Mouse (Mus musculus) midbrain, embryonic 12.5 days (tissue): ENCODE results near the gene Recql5. TPM values are rescaled to one million over a fixed set of nuclear protein-coding genes. Genes with fewer than 3 reads are reported as not detected.

ENCODE experiments used
- ATAC-seq: fragments of 200-750 bp; cut with Nextera tagmentation; 2 replicates; pipeline ENCODE4 v1.8.0; 2017; ENCODE audit warnings: low read depth, moderate TSS enrichment, moderate library complexity; ENCODE audit not compliant: low FRiP score
- H3K27ac ChIP-seq: fragments of 300-500 bp; sonication (generic); replicated peaks from 2 replicates; pipeline ENCODE4 v1.5.1; 2016; ENCODE audit warnings: mild to moderate bottlenecking
- H3K27me3 ChIP-seq: fragments of 300-500 bp; sonication (generic); 2 replicates; pipeline ENCODE4 v1.6.1; 2016; ENCODE audit warnings: mild to moderate bottlenecking
- H3K36me3 ChIP-seq: fragments of 300-500 bp; sonication (generic); 2 replicates; pipeline ENCODE4 v1.6.1; 2016
- H3K4me1 ChIP-seq: fragments of 300-500 bp; sonication (generic); 2 replicates; pipeline ENCODE4 v1.6.1; 2016
- H3K4me2 ChIP-seq: fragments of 300-500 bp; sonication (generic); replicated peaks from 2 replicates; pipeline ENCODE4 v1.6.1; 2016; ENCODE audit warnings: mild to moderate bottlenecking, moderate library complexity
- H3K4me3 ChIP-seq: fragments of 300-500 bp; sonication (generic); 2 replicates; pipeline ENCODE4 v1.5.1; 2016; ENCODE audit warnings: mild to moderate bottlenecking
- H3K9ac ChIP-seq: fragments of 300-500 bp; sonication (generic); replicated peaks from 2 replicates; pipeline ENCODE4 v1.6.1; 2016; ENCODE audit warnings: mild to moderate bottlenecking, moderate library complexity
- H3K9me3 ChIP-seq: fragments of 300-500 bp; sonication (generic); 2 replicates; pipeline ENCODE4 v1.6.1; 2016; ENCODE audit warnings: mild to moderate bottlenecking
- WGBS: fragments of 180-500 bp; shearing (Covaris S2); methylation state at CpG from one replicate; pipeline ENCODE4 v1.1.7; 2016; 5-methylcytosine and 5-hydroxymethylcytosine counted together
- polyA plus RNA-seq: library from polyadenylated mRNA; unstranded; fragments of >200 nt; fragmentation: Nextera tagmentation; extraction: Ambion mirVana; gene quantifications from 2 replicates; pipeline ENCODE4 v1.2.1, GENCODE M21; 2016

Gene Recql5
- polyA plus RNA-seq, 1 experiment from 2014 or later = 29.9 TPM

- no peak overlapping the region for H3K4me3 ChIP-seq
- ATAC-seq = no peak
- H3K36me3 ChIP-seq = peaks cover 46% of the 10 kb centered on the region
- no peaks in the 10 kb centered on the region for H3K27me3 ChIP-seq
- H3K27ac ChIP-seq = no peak overlapping the region
- peaks cover 5% of the 10 kb centered on the region for H3K4me1 ChIP-seq
- 79% methylated on average over 14 of the region's 14 CpGs for WGBS
- H3K9ac ChIP-seq = no peak overlapping the region
- H3K9me3 ChIP-seq = no peaks in the 10 kb centered on the region
- no peak overlapping the region for H3K4me2 ChIP-seq
Measured at GRCm38 (mm10) chr11:115894755-115895520, 38.3 kb downstream of the Recql5 start.

- WGBS = 90% methylated on average over 9 of the region's 9 CpGs
- ATAC-seq = no peak
- no peaks in the 10 kb centered on the region for H3K27me3 ChIP-seq
Measured at GRCm38 (mm10) chr11:115893071-115893470, 40.2 kb downstream of the Recql5 start.

GRCm38 (mm10) chr11:115892213-115892612, 41.1 kb downstream of the Recql5 start:
- 60% methylated on average over 6 of the region's 6 CpGs for WGBS
- Histone ChIP-seq H3K27me3 (no peaks in the 10 kb centered on the region), H3K27ac (no peak overlapping the region), H3K36me3 (peaks cover 46% of the 10 kb centered on the region), H3K4me3 (no peak overlapping the region), H3K4me1 (no peaks in the 10 kb centered on the region), H3K9ac (no peak overlapping the region), H3K9me3 (no peaks in the 10 kb centered on the region), H3K4me2 (no peak overlapping the region)
- ATAC-seq = no peak

More at GRCm38 (mm10) chr11:115893071-115893470, 40.2 kb downstream of the Recql5 start:
- H3K4me2 ChIP-seq = no peak overlapping the region
- peaks cover 46% of the 10 kb centered on the region for H3K36me3 ChIP-seq
- H3K27ac ChIP-seq = no peak overlapping the region
- H3K9me3 ChIP-seq = no peaks in the 10 kb centered on the region
- no peaks in the 10 kb centered on the region for H3K4me1 ChIP-seq
- H3K4me3 ChIP-seq = no peak overlapping the region
- no peak overlapping the region for H3K9ac ChIP-seq

GRCm38 (mm10) chr11:115889159-115889558, 44.1 kb downstream of the Recql5 start:
- 79% methylated on average over 6 of the region's 6 CpGs for WGBS
- peaks cover 20% of the 10 kb centered on the region for H3K36me3 ChIP-seq
- no peak for ATAC-seq

GRCm38 (mm10) chr11:115888020-115888419, 45.3 kb downstream of the Recql5 start:
- Histone ChIP-seq H3K27me3 (peaks cover 15% of the 10 kb centered on the region), H3K36me3 (peaks cover 9% of the 10 kb centered on the region), H3K9me3 (no peaks in the 10 kb centered on the region), H3K9ac (no peak overlapping the region), H3K4me1 (no peaks in the 10 kb centered on the region), H3K4me3 (no peak overlapping the region), H3K4me2 (no peak overlapping the region), H3K27ac (no peak overlapping the region)
- WGBS = 90% methylated on average over 5 of the region's 5 CpGs
- ATAC-seq = no peak

More at GRCm38 (mm10) chr11:115889159-115889558, 44.1 kb downstream of the Recql5 start:
- Histone ChIP-seq H3K4me1 (no peaks in the 10 kb centered on the region), H3K27ac (no peak overlapping the region), H3K27me3 (peaks cover 4% of the 10 kb centered on the region), H3K9ac (no peak overlapping the region), H3K9me3 (no peaks in the 10 kb centered on the region), H3K4me2 (no peak overlapping the region), H3K4me3 (no peak overlapping the region)

GRCm38 (mm10) chr11:115886446-115886845, 46.8 kb downstream of the Recql5 start:
- no peak overlapping the region for H3K4me2 ChIP-seq
- 87% methylated on average over 11 of the region's 11 CpGs for WGBS
- H3K9ac ChIP-seq = no peak overlapping the region
- H3K4me3 ChIP-seq = no peak overlapping the region
- H3K4me1 ChIP-seq = no peaks in the 10 kb centered on the region
- no peak overlapping the region for H3K27ac ChIP-seq
- peaks cover 27% of the 10 kb centered on the region for H3K27me3 ChIP-seq
- H3K9me3 ChIP-seq = no peaks in the 10 kb centered on the region
- ATAC-seq = no peak
- no peaks in the 10 kb centered on the region for H3K36me3 ChIP-seq

GRCm38 (mm10) chr11:115885281-115885680, 48.0 kb downstream of the Recql5 start:
- Histone ChIP-seq H3K27ac (no peak overlapping the region), H3K27me3 (peaks cover 27% of the 10 kb centered on the region), H3K36me3 (no peaks in the 10 kb centered on the region), H3K9me3 (no peaks in the 10 kb centered on the region), H3K9ac (no peak overlapping the region), H3K4me2 (no peak overlapping the region), H3K4me3 (no peak overlapping the region), H3K4me1 (no peaks in the 10 kb centered on the region)
- WGBS = 77% methylated on average over 11 of the region's 11 CpGs
- no peak for ATAC-seq

GRCm38 (mm10) chr11:115884361-115884760, 48.9 kb downstream of the Recql5 start:
- Histone ChIP-seq H3K4me1 (no peaks in the 10 kb centered on the region), H3K36me3 (no peaks in the 10 kb centered on the region), H3K4me2 (no peak overlapping the region), H3K27ac (no peak overlapping the region), H3K4me3 (no peak overlapping the region), H3K9ac (no peak overlapping the region), H3K9me3 (no peaks in the 10 kb centered on the region), H3K27me3 (peaks cover 34% of the 10 kb centered on the region)
- 98% methylated on average over 3 of the region's 3 CpGs for WGBS
- no peak for ATAC-seq

- Histone ChIP-seq H3K27ac (no peak overlapping the region), H3K4me3 (no peak overlapping the region), H3K4me2 (no peak overlapping the region), H3K27me3 (peaks cover 35% of the 10 kb centered on the region), H3K9ac (no peak overlapping the region), H3K36me3 (no peaks in the 10 kb centered on the region), H3K4me1 (no peaks in the 10 kb centered on the region), H3K9me3 (no peaks in the 10 kb centered on the region)
- no peak for ATAC-seq
- 40% methylated on average over 10 of the region's 17 CpGs for WGBS
Measured at GRCm38 (mm10) chr11:115883251-115883650, 50.0 kb downstream of the Recql5 start.

GRCm38 (mm10) chr11:115881002-115881401, 52.3 kb downstream of the Recql5 start:
- Histone ChIP-seq H3K4me2 (no peak overlapping the region), H3K9ac (no peak overlapping the region), H3K9me3 (no peaks in the 10 kb centered on the region), H3K27me3 (peaks cover 39% of the 10 kb centered on the region), H3K36me3 (no peaks in the 10 kb centered on the region), H3K4me3 (no peak overlapping the region), H3K27ac (no peak overlapping the region), H3K4me1 (no peaks in the 10 kb centered on the region)
- WGBS = 24% methylated on average over 5 of the region's 5 CpGs
- no peak for ATAC-seq

- no peaks in the 10 kb centered on the region for H3K36me3 ChIP-seq
- no peaks in the 10 kb centered on the region for H3K9me3 ChIP-seq
- no peak overlapping the region for H3K4me2 ChIP-seq
- ATAC-seq = no peak
- no peak overlapping the region for H3K9ac ChIP-seq
- H3K4me3 ChIP-seq = no peak overlapping the region
- H3K4me1 ChIP-seq = no peaks in the 10 kb centered on the region
- H3K27ac ChIP-seq = no peak overlapping the region
- peaks cover 29% of the 10 kb centered on the region for H3K27me3 ChIP-seq
- 74% methylated on average over 8 of the region's 8 CpGs for WGBS
Measured at GRCm38 (mm10) chr11:115878071-115878470, 55.2 kb downstream of the Recql5 start.

GRCm38 (mm10) chr11:115877174-115877755, 56.0 kb downstream of the Recql5 start:
- Histone ChIP-seq H3K4me2 (no peak overlapping the region), H3K4me3 (no peak overlapping the region), H3K4me1 (no peaks in the 10 kb centered on the region), H3K9ac (no peak overlapping the region), H3K36me3 (no peaks in the 10 kb centered on the region), H3K27me3 (peaks cover 23% of the 10 kb centered on the region), H3K9me3 (no peaks in the 10 kb centered on the region), H3K27ac (no peak overlapping the region)
- no peak for ATAC-seq
- 82% methylated on average over 6 of the region's 6 CpGs for WGBS
